Mouse (Mus musculus): Measurements from ENCODE around the gene Atp1b2. TPM values are rescaled to one million over a fixed set of nuclear protein-coding genes. Genes with fewer than 3 reads are reported as not detected.
"Not testable (repeated sequence)": the region's sequence is repeated elsewhere in the genome, so short reads cannot be mapped to it uniquely, and the experiment has no call there.

The Atp1b2 gene
- 1.7 and 1.8 TPM in 2 replicates for polyA plus RNA-seq (2015; fragmentation: Nextera tagmentation; extraction: Ambion mirVana)

GRCm38 (mm10) chr11:69605726-69606490 lies at the start of gene Atp1b2:
Gene Atp1b2, minus strand, starts transcription at chr11:69605942.
- peak; percentile 90 for DNase-seq (ENCODE audit: low spot score)

GRCm38 (mm10) chr11:69654760-69655159 lies 49.0 kb upstream of the Atp1b2 start:
- DNase-seq (ENCODE audit: low spot score): no peak

- DNase-seq (ENCODE audit: low spot score): no peak
Measured at GRCm38 (mm10) chr11:69653399-69653798, 47.7 kb upstream of the Atp1b2 start.

GRCm38 (mm10) chr11:69645860-69646259 lies 40.1 kb upstream of the Atp1b2 start:
- DNase-seq (ENCODE audit: low spot score): no peak

GRCm38 (mm10) chr11:69635471-69635870 lies 29.7 kb upstream of the Atp1b2 start:
- DNase-seq (ENCODE audit: low spot score): no peak

- no peak for DNase-seq (ENCODE audit: low spot score)
Measured at GRCm38 (mm10) chr11:69633128-69633866, 27.6 kb upstream of the Atp1b2 start.

- peak; percentile 100 for DNase-seq (ENCODE audit: low spot score)
Measured at GRCm38 (mm10) chr11:69632284-69633089, 26.7 kb upstream of the Atp1b2 start, which contains the start of gene Fxr2. Gene Fxr2, plus strand, starts transcription at chr11:69632990.

GRCm38 (mm10) chr11:69629802-69630201 lies 24.1 kb upstream of the Atp1b2 start:
- peak; percentile 36 for DNase-seq (ENCODE audit: low spot score)

GRCm38 (mm10) chr11:69628286-69628685 lies 22.5 kb upstream of the Atp1b2 start:
- DNase-seq (ENCODE audit: low spot score): peak; percentile 73

GRCm38 (mm10) chr11:69624339-69624738 lies 18.6 kb upstream of the Atp1b2 start:
- not testable (repeated sequence) for DNase-seq (ENCODE audit: low spot score)

- no peak for DNase-seq (ENCODE audit: low spot score)
Measured at GRCm38 (mm10) chr11:69623006-69623405, 17.3 kb upstream of the Atp1b2 start.

GRCm38 (mm10) chr11:69622406-69622805 lies 16.7 kb upstream of the Atp1b2 start:
- DNase-seq (ENCODE audit: low spot score): no peak

GRCm38 (mm10) chr11:69621571-69622268 lies 16.0 kb upstream of the Atp1b2 start, which contains the start of gene Sat2:
Gene Sat2, plus strand, starts transcription at chr11:69622024.
- no peak for DNase-seq (ENCODE audit: low spot score)

GRCm38 (mm10) chr11:69620394-69621081 lies 14.8 kb upstream of the Atp1b2 start:
- no peak for DNase-seq (ENCODE audit: low spot score)

- DNase-seq (ENCODE audit: low spot score): no peak
Measured at GRCm38 (mm10) chr11:69617805-69618204, 12.1 kb upstream of the Atp1b2 start, which contains the start of gene Shbg. Gene Shbg, minus strand, starts transcription at chr11:69617905.

- no peak for DNase-seq (ENCODE audit: low spot score)
Measured at GRCm38 (mm10) chr11:69616781-69617180, 11.0 kb upstream of the Atp1b2 start.

GRCm38 (mm10) chr11:69614257-69614588 lies 8.5 kb upstream of the Atp1b2 start:
- not testable (repeated sequence) for DNase-seq (ENCODE audit: low spot score)

- DNase-seq (ENCODE audit: low spot score): peak; percentile 31
Measured at GRCm38 (mm10) chr11:69613553-69614256, 8.0 kb upstream of the Atp1b2 start.

GRCm38 (mm10) chr11:69610899-69611298 lies 5.2 kb upstream of the Atp1b2 start:
- DNase-seq (ENCODE audit: low spot score): no peak

GRCm38 (mm10) chr11:69609416-69609815 lies 3.7 kb upstream of the Atp1b2 start:
- no peak for DNase-seq (ENCODE audit: low spot score)

All from thymus, postnatal 0 days (tissue).